Comparison of ENCODE assay signal across 8 mouse cellular contexts in genomic region chr17:35162121-35162520, GRCm38 (mm10). TPM values are rescaled to one million over a fixed set of nuclear protein-coding genes. Genes with fewer than 3 reads are reported as not detected.
DNase-seq lines count a peak whose midpoint lies in the region; ATAC-seq and TF ChIP-seq lines count a peak whose summit lies in the region.

No protein-coding gene starts in this region.

- TF ChIP-seq POLR2A in lung, adult 2 months (IDR thresholded peaks at IDR 0.05; ENCODE audit: borderline replicate concordance, extremely low read depth, low read depth, low read length) = no peak
- TF ChIP-seq POLR2A in limb, embryonic 14.5 days (IDR thresholded peaks at IDR 0.05; ENCODE audit: borderline replicate concordance, extremely low read depth, insufficient read depth, insufficient read length) = no peak

- H3K27ac ChIP-seq in lung, postnatal 0 days (ENCODE audit: low read length) = peak overlapping the region; percentile 11; the same call in 1 of the 2 replicates
- no peak overlapping the region for H3K27ac ChIP-seq in limb, embryonic 14.5 days (replicated peaks; ENCODE audit: low read depth, low read length)
- H3K27ac ChIP-seq in stomach, postnatal 0 days (replicated peaks) = no peak overlapping the region

- H3K4me3 ChIP-seq in lung, postnatal 0 days (ENCODE audit: low read depth, low read length) = peak overlapping the region; percentile 97; the same call in 1 of the 2 replicates
- H3K4me3 ChIP-seq in lung, adult 2 months (replicated peaks; ENCODE audit: extremely low read depth, low read depth, low read length) = no peak overlapping the region
- peak overlapping the region; percentile 99; the same call in 1 of the 2 replicates for H3K4me3 ChIP-seq in limb, embryonic 14.5 days (replicated peaks; ENCODE audit: low read length)
- no peak overlapping the region for H3K4me3 ChIP-seq in stomach, postnatal 0 days (ENCODE audit: low read depth, low read length)

- H3K4me1 ChIP-seq in lung, postnatal 0 days (ENCODE audit: insufficient read depth, low read depth, low read length) = peaks cover 12% of the 10 kb centered on the region
- H3K4me1 ChIP-seq in lung, adult 2 months (ENCODE audit: control insufficient read depth, insufficient read depth, low read length) = peaks cover 23% of the 10 kb centered on the region
- H3K4me1 ChIP-seq in limb, embryonic 14.5 days (ENCODE audit: control insufficient read depth, insufficient read depth, low read length) = peaks cover 14% of the 10 kb centered on the region
- peaks cover 5% of the 10 kb centered on the region for H3K4me1 ChIP-seq in stomach, postnatal 0 days (replicated peaks; ENCODE audit: control insufficient read depth, insufficient read depth)

- no peaks in the 10 kb centered on the region for H3K27me3 ChIP-seq in lung, postnatal 0 days (replicated peaks; ENCODE audit: insufficient read depth, low read length)
- H3K27me3 ChIP-seq in limb, embryonic 14.5 days (ENCODE audit: control insufficient read depth, insufficient read depth, low read length) = no peaks in the 10 kb centered on the region
- H3K27me3 ChIP-seq in stomach, postnatal 0 days (ENCODE audit: control insufficient read depth, insufficient read depth, low read length) = no peaks in the 10 kb centered on the region

- DNase-seq in cerebellum, adult 8-10 months = peak; percentile 20
- no peak for DNase-seq in cerebellum, adult 9-10 months
- DNase-seq in lung, postnatal 0 days (ENCODE audit: low spot score) = no peak
- DNase-seq in lung, adult 2 months = no peak
- DNase-seq in limb, embryonic 14.5 days (ENCODE audit: low spot score) = no peak
- no peak for DNase-seq in stomach, postnatal 0 days (ENCODE audit: low spot score)
- no peak for DNase-seq in testis, postnatal 14 days (ENCODE audit: low spot score)
- no peak for DNase-seq in frontal cortex, postnatal 14 days (ENCODE audit: low spot score in 2 of 2)

- no peak for TF ChIP-seq CTCF in lung, postnatal 0 days (IDR thresholded peaks at IDR 0.05)
- no peak for TF ChIP-seq CTCF in lung, adult 2 months (IDR thresholded peaks at IDR 0.05; ENCODE audit: insufficient read depth, low read length)
- TF ChIP-seq CTCF in stomach, postnatal 0 days (IDR thresholded peaks at IDR 0.05; ENCODE audit: low read depth) = no peak

- no peak for TF ChIP-seq EP300 in lung, postnatal 0 days (IDR thresholded peaks at IDR 0.05)
- TF ChIP-seq EP300 in stomach, postnatal 0 days (optimal IDR thresholded peaks at IDR 0.05) = no peak

- H3K4me2 ChIP-seq in lung, postnatal 0 days (replicated peaks; ENCODE audit: low read depth, low read length) = no peak overlapping the region; the same call in 1 of the 2 replicates
- H3K4me2 ChIP-seq in limb, embryonic 14.5 days (replicated peaks; ENCODE audit: low read depth, low read length, severe bottlenecking) = peak overlapping the region; percentile 85; the same call in 1 of the 2 replicates
- H3K4me2 ChIP-seq in stomach, postnatal 0 days (replicated peaks; ENCODE audit: low read depth) = peak overlapping the region; percentile 78

- no peak overlapping the region for H3K9ac ChIP-seq in lung, postnatal 0 days (replicated peaks; ENCODE audit: low read depth)
- H3K9ac ChIP-seq in limb, embryonic 14.5 days (ENCODE audit: low read depth, low read length, severe bottlenecking) = no peak overlapping the region; the same call in 1 of the 2 replicates
- H3K9ac ChIP-seq in stomach, postnatal 0 days (ENCODE audit: low read length) = peak overlapping the region; percentile 59

- H3K36me3 ChIP-seq in lung, postnatal 0 days (ENCODE audit: insufficient read depth, low read length) = peaks cover 46% of the 10 kb centered on the region
- peaks cover 56% of the 10 kb centered on the region for H3K36me3 ChIP-seq in limb, embryonic 14.5 days (ENCODE audit: control insufficient read depth, insufficient read depth, low read length)
- H3K36me3 ChIP-seq in stomach, postnatal 0 days (ENCODE audit: control insufficient read depth, insufficient read depth, low read length) = peaks cover 45% of the 10 kb centered on the region

- 53% methylated on average over 14 of the region's 14 CpGs for WGBS in lung, postnatal 0 days
- WGBS in lung, adult 2 months = 44% methylated on average over 14 of the region's 14 CpGs
- WGBS in limb, embryonic 14.5 days = 76% methylated on average over 14 of the region's 14 CpGs
- 58% methylated on average over 14 of the region's 14 CpGs for WGBS in stomach, postnatal 0 days

- no peaks in the 10 kb centered on the region for H3K9me3 ChIP-seq in lung, postnatal 0 days (ENCODE audit: low read length)
- no peaks in the 10 kb centered on the region for H3K9me3 ChIP-seq in limb, embryonic 14.5 days (ENCODE audit: control insufficient read depth, low read length)
- no peaks in the 10 kb centered on the region for H3K9me3 ChIP-seq in stomach, postnatal 0 days (ENCODE audit: control insufficient read depth, low read length)

- ATAC-seq in lung, postnatal 0 days = no peak
- ATAC-seq in limb, embryonic 14.5 days (ENCODE audit: low FRiP score, low read depth) = no peak
- no peak for ATAC-seq in stomach, postnatal 0 days (ENCODE audit: low FRiP score, low TSS enrichment)

RNA-seq across cellular contexts. Expression of gene Prrc2a, which starts 2.6 kb away (rescaled TPM):
- 74.1 and 86.0 TPM in 2 replicates for polyA plus RNA-seq in lung, postnatal 0 days (2015; fragmentation: Nextera tagmentation; extraction: Ambion mirVana)
- polyA plus RNA-seq in lung, adult 2 months (2012; rRNA removed) = 327 and 373 TPM in 2 replicates
- polyA plus RNA-seq in limb, embryonic 14.5 days (2012; rRNA removed) = 404 and 512 TPM in 2 replicates
- polyA plus RNA-seq in limb, embryonic 14.5 days (2014; fragmentation: Nextera tagmentation; extraction: Ambion mirVana) = 192 and 196 TPM in 2 replicates
- polyA plus RNA-seq in stomach, postnatal 0 days (2015; fragmentation: Nextera tagmentation; extraction: Ambion mirVana) = 45.4 and 49.3 TPM in 2 replicates

RNA-seq across cellular contexts. Expression of gene Aif1, which starts 13.7 kb away (rescaled TPM):
- 9.9 and 10.3 TPM in 2 replicates for polyA plus RNA-seq in lung, postnatal 0 days (2015; fragmentation: Nextera tagmentation; extraction: Ambion mirVana)
- 1.4 and 1.6 TPM in 2 replicates for polyA plus RNA-seq in lung, adult 2 months (2012; rRNA removed)
- polyA plus RNA-seq in limb, embryonic 14.5 days (2012; rRNA removed) = 4.0 and 4.8 TPM in 2 replicates
- 13.1 and 15.7 TPM in 2 replicates for polyA plus RNA-seq in limb, embryonic 14.5 days (2014; fragmentation: Nextera tagmentation; extraction: Ambion mirVana)
- 24.3 and 25.2 TPM in 2 replicates for polyA plus RNA-seq in stomach, postnatal 0 days (2015; fragmentation: Nextera tagmentation; extraction: Ambion mirVana)

RNA-seq across cellular contexts. Expression of gene Lst1, which starts 26.1 kb away (rescaled TPM):
- 24.8 and 27.5 TPM in 2 replicates for polyA plus RNA-seq in lung, postnatal 0 days (2015; fragmentation: Nextera tagmentation; extraction: Ambion mirVana)
- polyA plus RNA-seq in lung, adult 2 months (2012; rRNA removed) = 19.7 and 37.0 TPM in 2 replicates
- polyA plus RNA-seq in limb, embryonic 14.5 days (2012; rRNA removed) = 21.8 and 24.4 TPM in 2 replicates
- polyA plus RNA-seq in limb, embryonic 14.5 days (2014; fragmentation: Nextera tagmentation; extraction: Ambion mirVana) = 23.2 and 29.2 TPM in 2 replicates
- polyA plus RNA-seq in stomach, postnatal 0 days (2015; fragmentation: Nextera tagmentation; extraction: Ambion mirVana) = 17.5 and 19.3 TPM in 2 replicates

RNA-seq across cellular contexts. Expression of gene Bag6, which starts 27.1 kb away (rescaled TPM):
- 34.8 and 35.8 TPM in 2 replicates for polyA plus RNA-seq in lung, postnatal 0 days (2015; fragmentation: Nextera tagmentation; extraction: Ambion mirVana)
- 227 and 234 TPM in 2 replicates for polyA plus RNA-seq in lung, adult 2 months (2012; rRNA removed)
- 265 and 361 TPM in 2 replicates for polyA plus RNA-seq in limb, embryonic 14.5 days (2012; rRNA removed)
- polyA plus RNA-seq in limb, embryonic 14.5 days (2014; fragmentation: Nextera tagmentation; extraction: Ambion mirVana) = 76.2 and 82.8 TPM in 2 replicates
- polyA plus RNA-seq in stomach, postnatal 0 days (2015; fragmentation: Nextera tagmentation; extraction: Ambion mirVana) = 28.1 and 30.6 TPM in 2 replicates

RNA-seq across cellular contexts. Expression of gene Apom, which starts 30.3 kb away (rescaled TPM):
- polyA plus RNA-seq in lung, postnatal 0 days (2015; fragmentation: Nextera tagmentation; extraction: Ambion mirVana) = 0.19 and 0.27 TPM in 2 replicates
- polyA plus RNA-seq in lung, adult 2 months (2012; rRNA removed) = 0.12 TPM in 1 of 2 replicates, not detected in the other
- 1.1 and 1.7 TPM in 2 replicates for polyA plus RNA-seq in limb, embryonic 14.5 days (2012; rRNA removed)
- 0.26 TPM in 1 of 2 replicates, not detected in the other for polyA plus RNA-seq in limb, embryonic 14.5 days (2014; fragmentation: Nextera tagmentation; extraction: Ambion mirVana)
- polyA plus RNA-seq in stomach, postnatal 0 days (2015; fragmentation: Nextera tagmentation; extraction: Ambion mirVana) = 1.3 and 3.2 TPM in 2 replicates

Comparison
In these comparisons a context has a peak if more than half of its experiments do, and no peak if none do; other contexts are left out.
1. H3K4me3 ChIP-seq: peak in lung, postnatal 0 days (single experiment) and limb, embryonic 14.5 days (single experiment); none in lung, adult 2 months (single experiment) and stomach, postnatal 0 days (single experiment).